Mouse (Mus musculus) thymus, adult 18-20 months (tissue): ENCODE results near the gene Chd9.
"Not testable (repeated sequence)": the region's sequence is repeated elsewhere in the genome, so short reads cannot be mapped to it uniquely, and the experiment has no call there.

Experiments used
- DNase-seq, 2 experiments: peaks; one replicate each; pipeline ENCODE4 v3.0.0; 2022; ENCODE audit warnings: mixed read lengths in 2 of 2

Chd9 gene

DNA sequence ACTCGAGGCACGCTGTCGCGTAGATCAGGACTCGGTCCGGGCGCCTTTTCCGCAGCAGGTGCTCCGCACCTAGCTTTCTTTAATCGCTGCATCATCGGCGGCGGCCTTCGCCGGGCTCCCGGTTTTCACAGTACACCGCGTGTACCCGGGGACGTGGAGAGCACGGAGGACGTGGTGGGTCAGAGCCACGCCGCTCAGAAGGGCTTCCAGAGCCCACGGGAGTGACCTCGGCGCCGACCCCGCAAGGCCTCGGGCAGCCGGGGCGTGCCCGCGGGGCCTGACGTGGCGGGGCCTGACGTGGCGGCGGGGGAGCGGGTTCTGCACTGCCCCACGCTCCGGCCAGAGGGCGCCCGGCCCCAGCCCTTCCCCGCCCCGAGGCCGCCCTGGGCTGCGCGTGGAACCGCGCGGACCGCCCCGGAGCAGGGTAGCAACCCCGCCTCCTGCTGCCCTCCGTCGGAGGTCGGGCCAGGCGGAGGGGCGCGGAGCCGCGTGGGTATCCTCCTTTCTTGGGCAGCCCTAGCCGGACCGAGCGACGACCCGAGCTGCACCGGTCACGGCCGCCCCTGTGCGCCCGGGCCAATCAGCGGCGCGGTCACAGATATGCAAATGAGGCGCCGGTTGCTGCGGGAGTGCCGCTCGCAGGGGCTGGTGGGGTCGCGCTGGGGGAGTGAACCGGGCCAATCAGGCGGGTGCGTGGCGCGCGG, 79.8 kb downstream of the Chd9 start:
- peak; percentile 89 to 93 for DNase-seq

DNA sequence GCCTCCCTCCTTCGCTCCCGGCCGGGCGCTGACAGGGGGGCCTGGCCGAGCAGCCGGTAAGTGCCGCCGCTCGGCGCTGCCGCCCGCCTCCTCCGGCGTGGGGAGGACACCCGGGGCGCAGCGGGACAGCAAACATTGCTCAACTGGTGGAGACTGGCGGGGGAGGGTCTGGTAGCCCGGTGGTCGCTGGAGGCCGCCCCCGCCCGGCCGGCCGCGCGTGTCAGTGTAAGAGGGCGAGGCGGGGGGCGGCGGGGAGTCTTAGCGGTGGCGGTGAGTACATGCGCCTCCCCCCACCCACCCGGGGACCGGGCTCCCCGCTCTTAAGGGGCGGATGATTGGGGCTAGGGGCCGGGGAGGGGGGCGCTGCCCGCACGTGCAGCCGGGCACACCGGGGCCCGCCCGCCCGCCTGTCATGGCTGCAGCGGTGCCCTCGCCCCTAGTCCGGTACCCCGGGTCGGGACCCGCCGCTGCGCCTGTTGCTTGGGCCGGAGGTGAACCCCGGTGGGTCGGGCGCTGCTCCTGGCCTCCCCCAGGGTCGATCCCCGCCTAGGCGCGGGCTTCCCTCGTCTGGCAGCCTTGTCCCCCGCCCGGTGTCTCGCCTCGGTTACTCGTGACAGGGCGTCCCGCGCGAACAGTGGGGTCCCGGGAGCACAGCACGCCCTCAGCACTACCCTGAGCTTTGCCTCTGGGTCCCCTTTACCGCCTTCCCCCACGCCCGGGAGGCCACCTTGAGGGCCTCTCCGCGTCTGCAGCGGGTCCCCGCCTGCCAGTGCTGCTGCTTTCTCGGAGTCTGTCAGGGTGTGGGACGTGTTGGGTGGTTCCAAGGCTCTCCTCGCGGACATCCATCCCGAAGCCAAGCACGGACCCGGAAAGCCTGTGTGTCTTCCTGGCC, 80.7 kb downstream of the Chd9 start:
- peak; percentile 51 to 60 for DNase-seq

DNA sequence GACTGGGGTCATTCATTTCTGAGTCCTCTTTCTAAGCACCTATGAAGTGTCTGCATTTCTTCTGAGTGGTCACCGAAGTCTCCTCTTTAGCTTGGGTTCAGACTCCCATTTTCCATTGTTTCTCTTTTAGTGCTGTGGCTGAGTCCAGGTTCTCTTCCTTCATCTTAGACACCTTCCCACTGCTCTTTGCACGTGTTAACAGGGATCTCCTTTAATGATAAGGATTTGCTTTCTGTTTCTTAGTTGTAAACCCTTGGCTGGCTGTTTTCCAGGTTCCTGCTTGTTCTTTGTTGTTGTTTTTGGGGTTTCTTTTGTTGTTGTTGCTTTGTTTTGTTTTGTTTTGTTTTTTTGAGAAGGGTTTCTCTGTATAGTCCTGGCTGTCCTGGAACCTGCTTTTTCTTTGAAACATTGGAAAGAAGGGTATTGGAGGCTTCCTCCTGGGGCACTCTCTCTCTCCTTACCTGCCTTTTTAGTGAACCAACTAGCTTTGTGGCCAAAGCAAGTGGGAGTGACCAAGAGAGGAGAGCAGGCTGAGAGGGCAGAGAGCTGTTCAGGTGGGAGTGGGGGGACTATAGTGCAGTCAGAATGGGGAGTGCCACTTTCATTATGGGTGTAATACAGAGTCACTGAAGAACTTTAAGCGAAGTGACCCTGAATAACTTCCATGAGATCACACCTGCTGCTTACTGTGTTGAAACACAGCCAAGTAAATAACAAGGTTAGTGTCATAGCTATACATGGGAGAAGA, 95.2 kb downstream of the Chd9 start:
- no peak for DNase-seq

- no peak for DNase-seq
These were observed 100.3 kb downstream of the Chd9 start for GRCm38 (mm10) chr8:90928412-90928811.

GRCm38 (mm10) chr8:90930125-90930524, 102.0 kb downstream of the Chd9 start:
- not testable (repeated sequence) for DNase-seq

- no peak for DNase-seq
These were observed 104.8 kb downstream of the Chd9 start for GRCm38 (mm10) chr8:90932934-90933333.

GRCm38 (mm10) chr8:90934786-90935185, 106.6 kb downstream of the Chd9 start:
- no peak for DNase-seq

DNA sequence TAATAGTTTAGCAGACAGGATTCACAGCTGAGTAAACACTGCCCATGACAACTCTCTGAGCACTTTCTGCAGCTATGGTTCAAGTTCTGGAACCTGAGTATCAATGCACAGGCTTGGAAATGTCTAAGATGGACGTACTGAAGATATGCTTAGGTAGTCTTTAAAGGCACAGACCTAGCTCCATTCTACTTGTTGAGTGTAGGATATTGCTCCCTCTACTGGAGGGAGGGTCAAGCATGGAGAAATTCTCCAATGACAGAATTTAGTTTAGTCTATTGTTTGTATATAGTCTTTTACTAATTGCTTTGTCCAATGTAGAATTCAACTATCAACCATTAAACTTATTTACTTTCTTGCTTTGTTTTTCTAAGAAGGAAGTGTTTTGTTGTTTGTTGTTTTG, 108.7 kb downstream of the Chd9 start:
- no peak for DNase-seq

DNA sequence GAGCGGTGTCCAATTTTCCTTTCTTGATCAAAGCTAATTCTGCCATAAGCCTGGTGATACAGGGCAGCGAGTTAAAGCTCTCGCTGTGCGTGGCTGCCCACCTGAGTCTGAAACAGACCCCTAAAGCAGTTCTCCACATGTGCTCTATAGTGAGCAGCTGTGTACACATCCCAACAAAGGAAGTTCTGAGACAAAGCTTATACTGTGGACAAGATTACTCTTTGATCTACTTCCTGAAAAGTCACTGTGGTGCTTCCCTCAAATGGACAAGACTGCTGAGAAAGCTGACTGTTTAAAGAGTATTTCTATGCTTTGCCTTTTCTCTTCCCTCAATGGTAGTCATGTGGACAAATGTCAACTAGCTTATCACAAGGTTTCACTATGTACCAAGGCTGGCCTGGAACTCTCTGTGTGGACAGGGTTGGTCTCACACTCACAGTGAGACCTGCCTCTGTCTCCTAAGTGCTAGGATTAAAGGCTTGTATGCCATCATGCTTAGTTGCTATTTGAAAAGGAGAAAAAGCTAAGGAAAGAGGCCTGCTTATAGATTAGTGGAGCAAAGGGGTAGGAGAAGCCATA, 110.3 kb downstream of the Chd9 start:
- no peak for DNase-seq

DNA sequence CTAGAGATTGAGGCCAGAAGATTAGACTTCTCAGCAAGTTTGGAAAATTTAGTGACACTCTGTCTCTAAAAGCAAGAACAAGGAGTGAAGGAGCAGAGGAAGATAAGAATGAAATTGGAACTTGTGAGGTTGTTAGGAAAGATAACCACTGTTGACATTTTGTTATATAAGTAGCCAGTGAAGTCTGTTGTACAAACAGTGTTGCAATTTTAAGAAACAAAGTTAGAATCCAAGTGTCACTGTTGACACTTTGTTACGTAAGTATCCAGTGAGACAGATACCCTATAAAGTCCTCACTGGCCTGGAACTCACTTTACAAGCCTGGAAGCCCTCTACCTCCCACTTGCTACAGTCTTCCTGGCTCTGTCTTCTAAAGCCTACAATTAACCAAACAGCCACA, 111.7 kb downstream of the Chd9 start:
- no peak for DNase-seq

DNA sequence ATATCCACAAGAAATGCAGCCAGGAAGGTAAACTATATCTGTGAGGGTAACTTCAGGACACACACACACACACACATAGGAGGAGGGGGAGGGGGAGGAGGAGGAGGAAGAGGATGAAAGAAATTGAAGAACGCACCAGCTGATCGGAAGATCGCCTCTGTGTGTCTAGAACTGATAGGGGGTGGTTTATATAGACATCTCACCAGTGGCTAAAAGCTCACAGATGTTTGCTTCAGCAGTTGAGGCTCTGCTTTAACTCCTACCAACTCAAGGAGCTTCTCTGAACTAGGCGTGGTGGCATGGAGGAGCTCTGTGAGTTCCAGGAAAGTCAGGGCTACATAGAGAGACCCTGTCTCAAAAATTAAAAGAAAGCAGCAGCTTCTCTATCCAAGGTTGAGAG, 115.6 kb downstream of the Chd9 start:
- no peak for DNase-seq

DNA sequence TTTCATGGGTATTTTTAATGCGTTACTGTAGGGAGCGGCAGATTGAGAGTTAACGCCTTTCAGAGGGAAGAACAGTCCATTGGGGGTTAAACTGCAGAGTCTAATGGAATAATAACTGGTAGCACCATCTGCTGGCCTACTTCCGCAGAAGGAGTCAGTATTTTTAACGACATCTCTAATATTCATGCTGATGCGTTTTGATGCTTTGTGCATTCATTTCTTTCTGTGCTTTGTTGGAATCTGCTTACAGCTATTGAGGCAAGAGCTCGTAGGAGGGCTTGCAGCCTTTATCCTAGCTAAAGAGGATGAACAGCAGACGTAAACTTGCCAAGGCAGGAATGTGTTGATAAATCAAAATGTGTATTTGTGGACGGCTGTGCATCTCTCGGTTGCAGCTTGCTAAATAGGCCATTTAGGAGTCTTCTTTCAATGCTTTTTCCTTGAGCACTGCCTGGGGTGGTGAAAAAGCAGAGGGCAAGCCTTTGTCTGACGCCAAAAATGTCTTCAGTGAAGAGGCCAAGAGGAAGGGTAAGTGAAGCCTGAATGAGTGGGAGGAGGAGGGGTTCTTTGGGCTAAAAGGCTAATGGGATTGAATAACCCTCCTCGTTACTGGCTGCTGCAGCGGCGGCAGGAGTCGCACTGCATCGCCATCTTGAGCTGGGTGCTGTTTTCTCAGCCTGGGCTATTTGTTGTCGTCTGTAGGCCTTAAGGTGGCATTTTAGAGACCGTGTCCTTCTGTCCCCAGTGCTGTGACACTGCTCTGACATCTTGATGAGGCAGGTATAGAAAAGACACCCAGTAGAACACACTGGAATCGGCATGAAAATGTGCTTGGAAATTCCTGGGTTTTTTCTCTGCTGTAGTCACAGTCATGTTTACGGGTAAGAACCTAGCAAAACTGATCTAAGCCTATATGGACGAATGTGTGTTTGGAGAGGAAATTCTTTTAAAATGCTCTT, 126.9 kb downstream of the Chd9 start:
- peak; percentile 38 to 56 for DNase-seq

DNA sequence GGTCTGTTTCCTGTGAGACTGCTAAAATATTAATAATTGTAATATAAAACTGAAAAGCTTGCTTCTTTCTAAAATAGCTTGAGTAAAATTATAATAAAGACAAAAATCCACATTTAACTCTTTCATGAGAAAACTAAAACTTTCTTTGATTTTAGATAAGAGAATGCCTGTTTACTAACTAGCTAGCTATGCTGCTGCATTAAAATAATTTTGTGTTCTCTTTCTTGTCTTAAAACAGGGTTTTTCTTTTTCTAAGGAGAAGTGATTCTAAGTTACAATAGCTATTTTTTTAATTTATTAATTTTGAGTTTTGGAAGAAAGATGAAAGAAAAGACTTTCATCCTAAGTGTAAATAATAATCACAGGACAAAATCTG, 127.6 kb downstream of the Chd9 start:
- no peak for DNase-seq

DNA sequence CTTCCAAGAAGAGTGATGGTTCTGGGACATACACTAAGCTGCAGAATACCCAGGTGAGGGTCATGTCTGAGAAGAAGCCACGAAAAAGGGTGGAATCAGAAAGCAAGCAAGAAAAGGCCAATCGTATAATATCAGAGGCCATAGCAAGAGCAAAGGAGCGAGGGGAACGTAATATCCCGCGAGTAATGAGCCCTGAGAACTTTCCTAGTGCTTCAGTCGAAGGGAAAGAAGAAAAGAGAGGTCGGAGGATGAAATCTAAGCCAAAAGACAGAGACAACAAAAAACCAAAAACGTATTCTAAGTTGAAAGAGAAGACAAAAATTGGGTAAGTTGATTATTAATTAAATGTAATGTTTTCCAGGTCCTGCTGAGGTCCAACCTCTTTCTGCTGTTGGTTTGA, 128.2 kb downstream of the Chd9 start:
- DNase-seq: no peak

- DNase-seq: no peak
These were observed 129.6 kb downstream of the Chd9 start for GRCm38 (mm10) chr8:90957711-90958110.

DNA sequence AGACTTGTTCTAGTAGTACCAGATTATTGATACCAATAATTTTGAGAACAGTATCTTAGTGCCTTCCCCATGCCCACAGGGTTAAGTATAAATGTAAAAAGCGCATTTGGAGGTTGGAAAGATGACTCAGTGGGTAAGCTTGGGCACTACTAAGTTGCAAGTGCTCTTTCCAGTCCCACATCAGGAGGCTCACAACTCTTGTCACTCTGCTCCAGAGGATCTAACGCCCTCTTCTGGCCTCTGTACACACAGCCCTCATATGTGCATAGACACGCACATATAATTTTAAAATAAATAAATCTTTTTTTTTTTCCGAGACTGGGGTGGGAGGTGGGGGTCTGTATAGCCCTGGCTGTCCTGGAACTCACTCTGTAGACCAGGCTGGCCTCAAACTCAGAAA, 131.6 kb downstream of the Chd9 start:
- DNase-seq: no peak

GRCm38 (mm10) chr8:90961603-90962002, 133.5 kb downstream of the Chd9 start:
- peak in 1 of 2 experiments; percentile 43 for DNase-seq

GRCm38 (mm10) chr8:90964044-90964443, 135.9 kb downstream of the Chd9 start:
- no peak for DNase-seq

- no peak for DNase-seq
These were observed 137.5 kb downstream of the Chd9 start for GRCm38 (mm10) chr8:90965467-90966170.

DNA sequence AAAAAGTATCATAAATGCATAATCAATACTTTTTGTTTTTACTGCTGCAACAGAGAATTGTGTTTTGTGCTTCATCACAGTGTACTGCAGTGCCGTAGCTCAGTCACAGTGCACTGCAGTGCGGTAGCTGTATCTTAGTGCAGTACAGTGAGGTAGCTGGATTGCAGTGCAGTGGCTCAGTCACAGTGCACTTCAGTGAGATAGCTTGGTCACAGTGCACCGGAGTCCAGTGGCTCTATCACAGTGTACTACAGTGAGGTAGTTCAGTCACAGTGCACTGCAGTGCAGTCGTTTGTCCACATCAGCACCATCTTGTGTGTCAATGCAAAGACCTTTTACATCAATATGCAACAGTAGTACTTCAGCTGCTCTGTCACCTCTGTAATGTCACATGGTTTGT, 140.2 kb downstream of the Chd9 start:
- DNase-seq: no peak

DNA sequence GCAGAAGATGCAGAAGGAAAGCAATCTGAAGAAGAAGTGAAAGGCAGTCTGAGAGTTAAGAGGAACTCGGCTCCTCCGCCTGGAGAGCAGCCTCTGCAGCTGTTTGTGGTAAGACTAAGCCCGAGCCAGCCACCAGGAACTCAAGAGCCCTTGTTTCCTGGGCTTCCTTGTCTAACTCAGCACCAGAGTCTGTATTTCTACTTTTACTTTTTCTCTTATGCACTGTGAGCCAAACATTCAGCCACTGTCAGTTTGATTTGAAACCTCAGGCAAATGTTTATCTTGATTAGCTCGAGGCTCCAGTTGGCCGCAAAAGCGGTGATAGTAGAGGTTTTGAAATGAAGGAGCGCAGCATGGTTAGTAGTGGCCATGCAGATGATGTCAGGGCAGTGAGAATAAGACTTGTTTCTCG, 148.8 kb downstream of the Chd9 start:
- no peak for DNase-seq
